ENCODE assay signal across 16 mouse cellular contexts in the genomic region with DNA sequence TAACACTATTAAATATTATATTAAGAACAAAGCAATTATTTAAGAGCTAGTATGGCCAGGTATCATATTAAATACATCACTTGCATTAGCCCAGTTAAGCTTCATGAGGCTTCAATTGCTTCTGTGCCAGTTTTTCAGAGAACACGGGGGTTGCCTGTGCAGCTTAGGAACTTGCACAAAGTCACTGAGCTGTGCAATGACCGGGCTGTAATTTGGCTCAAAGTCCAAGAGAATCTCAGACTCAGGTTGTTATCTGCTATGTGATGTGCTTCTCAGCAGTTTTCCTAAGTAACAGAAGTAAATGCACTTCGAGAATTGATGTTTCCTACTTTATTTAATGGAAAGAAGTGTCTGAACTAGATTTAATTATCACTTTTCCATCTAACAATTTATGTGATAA.
DNase-seq lines count a peak whose midpoint lies in the region; ATAC-seq and TF ChIP-seq lines count a peak whose summit lies in the region.
"Had no signal": no experiment of that assay in that cellular context is flagged by ENCODE, and none has a peak within 500 bp of the region (broad histone marks: within the 10 kb centered on the region; RNA-seq: fewer than 3 reads in every experiment).

No protein-coding gene starts in this region.

- H3K4me2 ChIP-seq in intestine, embryonic 16.5 days (ENCODE audit: low read depth, low read length) = no peak overlapping the region
- no peak overlapping the region for H3K4me2 ChIP-seq in intestine, embryonic 15.5 days (replicated peaks)
- H3K4me2 ChIP-seq in kidney, postnatal 0 days (ENCODE audit: low read length) = no peak overlapping the region
- H3K4me2 ChIP-seq: embryonic facial prominence, embryonic 13.5 days; forebrain, embryonic 12.5 days; heart, embryonic 12.5 days had no signal

- peak; percentile 90 for DNase-seq in kidney, adult 2 months
- DNase-seq in kidney, postnatal 0 days (ENCODE audit: low spot score) = no peak
- DNase-seq in kidney, postnatal 36 days = peak; percentile 62 to 84
- no peak for DNase-seq in layer of hippocampus, adult 2 months (ENCODE audit: low spot score in 2 of 2)
- no peak for DNase-seq in limb, embryonic 10.5 days (ENCODE audit: low spot score)
- DNase-seq in cerebellum, adult 11 months = no peak
- DNase-seq: adrenal gland, postnatal 10 days; cerebellum, adult 18-20 months; cerebellum, adult 9-11 months; cerebellum, postnatal 36 days; gastrocnemius, postnatal 10 days had no signal

- H3K9ac ChIP-seq in intestine, embryonic 16.5 days (ENCODE audit: low read depth, low read length) = no peak overlapping the region
- H3K9ac ChIP-seq in intestine, embryonic 15.5 days = no peak overlapping the region
- H3K9ac ChIP-seq in kidney, postnatal 0 days (ENCODE audit: low read depth, low read length) = no peak overlapping the region
- H3K9ac ChIP-seq: embryonic facial prominence, embryonic 13.5 days; forebrain, embryonic 12.5 days; heart, embryonic 12.5 days had no signal

- H3K36me3 ChIP-seq in intestine, embryonic 16.5 days (ENCODE audit: control insufficient read depth, insufficient read depth, low read length) = no peaks in the 10 kb centered on the region
- no peaks in the 10 kb centered on the region for H3K36me3 ChIP-seq in intestine, embryonic 15.5 days
- no peaks in the 10 kb centered on the region for H3K36me3 ChIP-seq in kidney, adult 2 months (ENCODE audit: control insufficient read depth, insufficient read depth, low read length)
- H3K36me3 ChIP-seq in kidney, postnatal 0 days (ENCODE audit: insufficient read depth, low read length) = no peaks in the 10 kb centered on the region
- H3K36me3 ChIP-seq in limb, embryonic 10.5 days = no peaks in the 10 kb centered on the region
- H3K36me3 ChIP-seq: embryonic facial prominence, embryonic 13.5 days; forebrain, embryonic 12.5 days; heart, embryonic 12.5 days had no signal

- no peak for TF ChIP-seq CTCF in kidney, adult 2 months (conservative IDR thresholded peaks at IDR 0.05; ENCODE audit: insufficient read depth, insufficient read length, low read depth, low read length)
- no peak for TF ChIP-seq CTCF in kidney, postnatal 0 days (IDR thresholded peaks at IDR 0.05; ENCODE audit: low read depth)
- TF ChIP-seq CTCF in layer of hippocampus, adult 2 months (conservative IDR thresholded peaks at IDR 0.05) = no peak

- TF ChIP-seq POLR2A in kidney, adult 2 months (IDR thresholded peaks at IDR 0.05; ENCODE audit: low read depth, low read length) = no peak

- H3K4me1 ChIP-seq in intestine, embryonic 16.5 days (ENCODE audit: control insufficient read depth, insufficient read depth, low read length) = no peaks in the 10 kb centered on the region
- no peaks in the 10 kb centered on the region for H3K4me1 ChIP-seq in intestine, embryonic 15.5 days (replicated peaks)
- no peaks in the 10 kb centered on the region for H3K4me1 ChIP-seq in kidney, adult 2 months (ENCODE audit: control insufficient read depth, insufficient read depth, low read length)
- H3K4me1 ChIP-seq in kidney, postnatal 0 days (replicated peaks; ENCODE audit: insufficient read depth, low read length) = no peaks in the 10 kb centered on the region
- no peaks in the 10 kb centered on the region for H3K4me1 ChIP-seq in limb, embryonic 10.5 days
- H3K4me1 ChIP-seq: embryonic facial prominence, embryonic 13.5 days; forebrain, embryonic 12.5 days had no signal

- no peaks in the 10 kb centered on the region for H3K27me3 ChIP-seq in intestine, embryonic 16.5 days (replicated peaks; ENCODE audit: control insufficient read depth, insufficient read depth, low read length)
- H3K27me3 ChIP-seq in intestine, embryonic 15.5 days (replicated peaks) = no peaks in the 10 kb centered on the region
- H3K27me3 ChIP-seq in kidney, adult 2 months (replicated peaks; ENCODE audit: control insufficient read depth, insufficient read depth, low read length) = no peaks in the 10 kb centered on the region
- no peaks in the 10 kb centered on the region for H3K27me3 ChIP-seq in kidney, postnatal 0 days (ENCODE audit: insufficient read depth, low read length)
- no peaks in the 10 kb centered on the region for H3K27me3 ChIP-seq in limb, embryonic 10.5 days (ENCODE audit: low read depth, poor library complexity, severe bottlenecking)
- H3K27me3 ChIP-seq: embryonic facial prominence, embryonic 13.5 days; forebrain, embryonic 12.5 days; heart, embryonic 12.5 days had no signal

- no peak overlapping the region for H3K4me3 ChIP-seq in intestine, embryonic 16.5 days (ENCODE audit: low read length)
- H3K4me3 ChIP-seq in intestine, embryonic 15.5 days (replicated peaks) = no peak overlapping the region
- no peak overlapping the region for H3K4me3 ChIP-seq in kidney, adult 2 months (ENCODE audit: insufficient read depth, low read depth, low read length)
- H3K4me3 ChIP-seq in kidney, postnatal 0 days (replicated peaks; ENCODE audit: low read depth, low read length) = no peak overlapping the region
- H3K4me3 ChIP-seq in layer of hippocampus, adult 2 months = no peak overlapping the region
- no peak overlapping the region for H3K4me3 ChIP-seq in limb, embryonic 10.5 days
- H3K4me3 ChIP-seq: embryonic facial prominence, embryonic 13.5 days; forebrain, embryonic 12.5 days; heart, embryonic 12.5 days had no signal

- no peak overlapping the region for H3K27ac ChIP-seq in intestine, embryonic 16.5 days (ENCODE audit: low read length)
- no peak overlapping the region for H3K27ac ChIP-seq in intestine, embryonic 15.5 days
- no peak overlapping the region for H3K27ac ChIP-seq in kidney, adult 2 months (ENCODE audit: insufficient read depth, low read depth, low read length)
- H3K27ac ChIP-seq in kidney, postnatal 0 days = no peak overlapping the region
- no peak overlapping the region for H3K27ac ChIP-seq in layer of hippocampus, adult 2 months
- no peak overlapping the region for H3K27ac ChIP-seq in limb, embryonic 10.5 days
- H3K27ac ChIP-seq: embryonic facial prominence, embryonic 13.5 days; forebrain, embryonic 12.5 days had no signal

- peak; percentile 77 for ATAC-seq in intestine, embryonic 16.5 days
- no peak for ATAC-seq in intestine, embryonic 15.5 days
- ATAC-seq in kidney, postnatal 0 days (replicated peaks; ENCODE audit: low FRiP score, low read depth) = 0 out of 2 replicates have a peak, but pooled peaks have one; percentile 40

- no peaks in the 10 kb centered on the region for H3K9me3 ChIP-seq in intestine, embryonic 16.5 days (ENCODE audit: control insufficient read depth, low read length)
- H3K9me3 ChIP-seq in intestine, embryonic 15.5 days = no peaks in the 10 kb centered on the region
- H3K9me3 ChIP-seq in kidney, postnatal 0 days (replicated peaks; ENCODE audit: low read length) = no peaks in the 10 kb centered on the region
- no peaks in the 10 kb centered on the region for H3K9me3 ChIP-seq in limb, embryonic 10.5 days (replicated peaks)
- H3K9me3 ChIP-seq: embryonic facial prominence, embryonic 13.5 days; forebrain, embryonic 12.5 days; heart, embryonic 12.5 days had no signal

- 66% methylated on average over 3 of the region's 3 CpGs for WGBS in intestine, embryonic 16.5 days
- WGBS in intestine, embryonic 15.5 days = 73% methylated on average over 3 of the region's 3 CpGs
- 40% methylated on average over 3 of the region's 3 CpGs for WGBS in kidney, adult 2 months
- WGBS in kidney, postnatal 0 days = 55% methylated on average over 3 of the region's 3 CpGs
- WGBS in limb, embryonic 10.5 days = 87% methylated on average over 3 of the region's 3 CpGs

Comparison
In these comparisons a context has a peak if more than half of its experiments do, and no peak if none do; other contexts are left out.
1. DNase-seq: peak in kidney, adult 2 months (single experiment) and kidney, postnatal 36 days (2 of 2); none in kidney, postnatal 0 days (single experiment), layer of hippocampus, adult 2 months (0 of 2), limb, embryonic 10.5 days (single experiment) and cerebellum, adult 11 months (single experiment).